Mouse (Mus musculus): ENCODE results near the gene Uqcr11.
A peak's percentile ranks its signal among the peaks of the same experiment; 100 is the strongest.

The Uqcr11 gene

DNA sequence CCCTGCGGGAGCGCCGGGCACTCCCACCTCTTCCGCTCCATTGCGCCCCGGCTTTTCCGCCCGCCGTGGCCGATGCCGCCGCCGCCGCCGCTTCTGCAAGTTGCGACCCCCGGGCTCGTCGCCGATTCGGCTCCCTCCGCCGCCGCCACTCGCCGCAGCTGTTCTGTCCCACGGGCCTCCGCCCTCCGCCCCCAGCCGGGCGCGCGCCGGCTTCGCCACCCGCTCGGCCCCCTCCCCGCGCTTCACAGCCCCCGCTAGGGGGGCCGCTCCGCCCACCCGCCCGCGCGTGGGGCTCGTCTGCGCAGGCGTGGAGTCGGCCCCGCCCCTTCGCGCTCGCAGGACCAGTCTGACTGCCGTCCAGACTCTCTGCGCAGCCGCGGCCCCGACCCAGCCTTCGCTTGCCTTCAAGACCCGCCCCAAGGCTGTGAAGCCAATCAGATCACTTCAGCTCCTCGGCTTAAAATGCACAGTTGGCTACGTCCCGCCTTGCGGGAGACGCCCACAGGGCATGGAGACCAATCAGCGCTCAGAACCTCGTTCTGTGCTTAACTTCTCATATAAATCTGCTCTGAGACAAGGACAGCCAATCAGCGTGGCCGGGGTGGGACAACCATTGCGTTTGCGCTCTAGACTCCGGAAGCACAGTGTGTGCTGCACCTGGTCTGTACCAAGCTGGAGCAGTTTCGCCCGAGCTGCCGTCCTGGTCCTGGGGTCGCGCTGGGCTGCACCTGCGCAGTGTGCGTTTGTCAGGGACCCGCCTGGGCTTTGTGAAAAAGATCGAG, 7.2 kb downstream of the Uqcr11 start, which contains the start of gene Mbd3:
Gene Mbd3, minus strand, starts transcription at position 360 of the 782 bp plus-strand sequence.
- DNase-seq (ENCODE audit: low spot score in 2 of 2) = peak; percentile 99 to 100

DNA sequence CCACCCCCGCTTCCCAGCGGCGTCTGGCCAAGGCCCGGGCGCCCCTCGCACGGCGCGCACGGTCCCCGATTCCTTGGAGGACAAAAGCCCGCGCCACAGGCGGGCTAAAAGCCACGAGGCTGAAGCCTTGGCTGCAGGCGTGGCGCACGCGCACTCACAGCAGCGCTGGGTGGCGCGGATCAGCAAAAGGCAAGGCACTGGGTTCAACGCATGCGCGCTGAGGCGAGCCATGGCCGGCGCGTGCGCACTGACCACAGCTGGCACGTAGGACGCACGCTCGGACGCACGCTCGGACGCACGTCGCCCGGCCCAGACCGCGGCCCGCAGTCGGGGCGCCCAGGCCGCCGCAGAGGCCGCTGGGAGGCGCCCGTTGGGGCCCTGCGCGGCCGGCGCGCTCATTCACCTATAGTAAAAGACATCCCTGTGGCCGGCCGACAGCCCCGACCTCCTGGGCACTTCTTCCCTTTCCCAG, 7.9 kb downstream of the Uqcr11 start:
- peak; percentile 97 to 98 for DNase-seq (ENCODE audit: low spot score in 2 of 2)

DNA sequence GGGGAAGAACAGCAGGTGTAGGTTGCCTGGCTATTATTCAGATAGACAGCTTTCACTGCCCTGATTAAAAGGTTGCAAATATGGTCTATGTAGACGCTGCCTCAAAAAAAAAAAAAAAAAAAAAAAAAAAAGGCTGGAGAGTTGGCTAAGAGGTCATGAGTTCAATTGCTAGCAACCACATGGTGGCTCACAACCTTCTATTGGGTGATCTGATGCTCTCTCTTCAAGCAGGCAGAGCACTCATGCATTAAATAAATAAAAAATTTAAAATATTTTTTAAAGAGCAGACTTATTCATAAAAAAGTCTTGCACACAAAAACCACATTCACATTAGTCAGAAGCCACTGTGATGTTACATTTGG, 8.5 kb downstream of the Uqcr11 start:
- DNase-seq (ENCODE audit: low spot score in 2 of 2) = no peak

DNA sequence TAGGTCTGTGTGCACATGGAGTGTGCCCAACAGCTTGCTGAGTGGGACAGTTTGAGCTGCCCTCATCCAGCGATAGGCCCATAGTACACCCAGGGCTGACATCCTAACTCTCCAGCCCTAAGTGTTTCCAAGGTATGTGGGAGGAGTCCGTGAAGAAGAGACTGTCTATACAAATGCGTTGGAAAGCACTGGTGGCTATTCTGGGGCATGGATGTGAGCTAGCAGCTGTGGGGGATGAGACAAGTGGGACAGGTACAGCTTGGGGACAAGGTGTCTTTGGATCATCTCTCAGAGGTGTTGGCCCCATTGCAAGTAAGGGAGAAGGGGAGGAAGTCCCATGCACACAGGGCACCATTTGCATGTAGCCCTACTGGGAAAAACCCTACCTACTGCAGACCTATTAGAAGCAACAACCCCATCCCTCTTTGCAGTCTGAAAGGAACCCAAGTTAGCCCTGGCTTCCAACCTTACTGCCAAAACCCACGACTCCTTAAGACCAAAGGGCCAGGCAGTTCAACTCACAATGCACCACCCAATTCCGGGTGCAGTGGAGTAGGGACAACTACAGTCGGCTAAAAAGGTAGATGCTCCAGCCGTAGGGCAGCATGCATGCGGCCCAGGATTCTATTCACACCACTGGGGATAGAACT, 9.0 kb downstream of the Uqcr11 start:
- no peak for DNase-seq (ENCODE audit: low spot score in 2 of 2)

DNA sequence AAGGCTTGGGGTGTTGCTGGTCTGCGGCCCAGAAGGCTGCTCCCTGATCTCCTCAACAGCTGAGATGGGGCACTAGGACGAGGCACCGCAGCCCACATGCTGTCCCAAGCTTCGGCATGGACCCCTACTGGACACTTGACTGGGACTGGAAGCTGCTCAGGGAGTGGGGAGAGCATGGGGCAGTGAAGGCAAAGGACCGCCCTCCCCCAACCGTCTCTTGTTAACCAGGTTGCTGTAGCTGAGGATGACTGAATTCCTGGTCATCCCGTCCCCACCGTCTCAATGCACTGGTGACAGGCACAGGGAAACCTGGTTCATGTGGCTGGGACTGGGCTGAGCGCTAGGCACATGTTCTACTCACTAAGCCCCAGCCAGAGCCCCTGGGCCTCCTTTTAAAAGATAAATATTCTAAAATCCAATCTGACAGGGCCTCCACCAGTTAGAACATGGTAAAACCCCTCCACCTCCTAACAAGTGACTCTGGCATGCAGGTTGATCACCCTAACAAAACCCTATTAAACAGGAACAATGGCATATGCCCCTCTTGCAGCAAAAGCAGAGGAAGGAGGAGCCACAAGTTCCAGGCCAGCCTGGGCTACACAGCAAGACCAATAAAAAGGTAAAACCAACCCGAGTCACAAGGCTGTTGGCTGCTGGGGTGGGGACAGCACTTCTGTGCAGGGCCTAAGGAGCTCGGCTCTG, 9.7 kb downstream of the Uqcr11 start:
- DNase-seq (ENCODE audit: low spot score in 2 of 2) = no peak

DNA sequence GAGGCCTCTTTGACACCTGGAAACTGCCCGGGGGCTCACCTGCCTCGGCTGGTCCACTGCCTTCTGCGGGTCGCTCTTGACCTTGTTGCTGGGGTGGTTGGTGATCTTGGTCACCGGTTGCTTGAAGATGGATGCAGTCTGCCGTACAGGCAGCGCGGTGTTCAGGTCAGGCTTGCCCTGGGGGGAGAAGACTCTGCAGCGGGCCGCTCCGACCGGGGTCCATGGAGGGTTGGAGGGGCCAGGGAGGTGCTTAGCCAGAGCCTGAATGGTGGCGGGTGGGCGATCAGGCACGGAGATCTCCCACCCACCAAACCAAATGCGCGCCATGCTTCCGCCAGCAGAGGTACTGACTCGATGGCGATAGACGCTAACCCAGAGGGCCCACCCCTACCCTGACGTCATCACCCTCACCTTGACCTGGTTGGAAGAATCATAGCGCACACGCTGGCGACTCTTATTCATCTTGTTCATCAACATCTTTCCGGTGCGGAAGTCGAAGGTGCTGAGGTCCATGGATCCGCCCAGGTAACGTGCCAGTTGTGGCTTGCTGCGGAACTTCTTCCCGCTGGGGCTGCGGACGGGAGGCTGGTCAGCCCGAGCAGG, 11.5 kb downstream of the Uqcr11 start:
- no peak for DNase-seq (ENCODE audit: low spot score in 2 of 2)

DNA sequence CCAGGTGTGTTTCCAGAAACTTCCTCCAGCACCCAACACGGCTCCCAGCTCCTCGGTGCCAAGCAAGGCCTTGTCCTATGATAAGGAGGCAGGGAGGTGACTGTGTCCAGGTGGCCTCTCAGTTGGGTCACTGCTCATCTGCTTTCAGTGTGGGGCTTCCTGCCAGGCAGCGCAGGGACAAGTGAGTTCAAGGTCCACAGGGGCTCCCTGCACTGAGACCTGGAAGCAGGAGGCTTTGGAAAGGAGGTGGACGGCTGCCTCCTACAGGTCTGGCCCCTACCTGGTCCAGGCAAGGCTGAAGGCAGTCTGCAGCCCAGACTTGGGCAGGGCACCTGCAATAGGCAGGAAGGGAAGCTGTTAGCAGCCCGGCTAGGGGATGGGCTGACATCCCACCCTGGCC, 13.9 kb downstream of the Uqcr11 start:
- no peak for DNase-seq (ENCODE audit: low spot score in 2 of 2)

DNA sequence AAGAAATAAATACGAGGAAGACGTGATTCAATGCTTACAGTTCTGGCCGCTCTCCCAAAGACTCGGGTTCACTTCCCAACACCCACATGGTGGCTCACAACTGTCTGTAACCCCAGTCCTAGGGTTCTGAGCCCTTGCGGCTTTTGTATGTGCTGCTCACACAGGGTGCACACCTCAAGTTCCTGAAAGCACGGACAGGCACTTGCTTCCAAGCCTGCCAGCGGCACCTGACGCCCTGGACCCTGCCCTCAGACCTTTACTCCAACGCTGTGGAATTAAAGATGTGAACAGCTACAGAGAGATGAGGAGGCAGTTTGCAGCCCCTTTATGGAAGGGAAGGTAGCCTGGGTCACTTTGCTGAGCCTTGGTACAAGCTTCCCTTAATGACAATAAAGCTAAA, 15.9 kb downstream of the Uqcr11 start:
- no peak for DNase-seq (ENCODE audit: low spot score in 2 of 2)

DNA sequence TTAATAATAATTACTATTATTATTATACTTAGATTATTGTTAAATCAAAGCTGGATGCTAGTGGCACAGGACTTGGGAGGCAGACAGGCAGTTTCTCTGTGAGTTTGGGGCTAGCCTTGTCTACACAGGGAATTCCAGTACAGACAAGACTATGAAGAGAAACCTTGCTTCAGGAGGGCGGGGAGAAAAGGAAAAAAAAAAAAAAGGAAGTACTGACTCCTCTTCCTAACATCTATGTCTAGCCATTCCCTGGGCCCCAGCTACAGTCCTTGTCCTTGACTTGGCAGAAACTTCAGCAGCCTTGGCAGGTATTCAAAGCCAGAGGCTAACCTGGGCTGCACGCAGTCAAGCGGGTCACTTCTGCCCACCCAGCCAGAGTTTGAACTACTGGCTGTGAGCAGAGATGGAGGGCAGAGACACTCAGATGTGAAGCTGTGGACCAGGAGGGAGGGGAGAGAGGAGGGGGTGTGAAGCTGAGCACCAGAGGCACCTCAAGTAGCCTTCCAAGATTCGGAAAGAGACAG, 17.4 kb downstream of the Uqcr11 start:
- no peak for DNase-seq (ENCODE audit: low spot score in 2 of 2)

DNA sequence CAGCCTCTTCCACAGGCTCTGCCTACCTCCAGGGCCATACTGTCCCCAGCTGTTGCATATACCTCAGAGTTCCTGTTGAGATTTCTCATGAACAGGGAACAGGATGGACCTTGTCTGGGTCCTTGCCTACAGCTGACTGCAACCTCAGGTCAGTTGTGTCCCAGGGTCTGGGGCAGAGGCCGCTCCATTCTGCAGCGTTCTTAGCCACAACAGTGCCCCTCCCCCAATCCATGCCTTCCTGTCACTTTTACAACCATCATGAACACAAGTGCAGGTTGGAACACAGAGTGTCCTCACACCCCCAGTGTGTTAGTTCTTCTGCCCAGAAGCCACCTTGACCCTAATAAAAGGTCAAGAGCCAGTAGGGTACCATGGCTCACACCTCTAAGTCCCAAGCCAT, 17.9 kb downstream of the Uqcr11 start:
- no peak for DNase-seq (ENCODE audit: low spot score in 2 of 2)

DNA sequence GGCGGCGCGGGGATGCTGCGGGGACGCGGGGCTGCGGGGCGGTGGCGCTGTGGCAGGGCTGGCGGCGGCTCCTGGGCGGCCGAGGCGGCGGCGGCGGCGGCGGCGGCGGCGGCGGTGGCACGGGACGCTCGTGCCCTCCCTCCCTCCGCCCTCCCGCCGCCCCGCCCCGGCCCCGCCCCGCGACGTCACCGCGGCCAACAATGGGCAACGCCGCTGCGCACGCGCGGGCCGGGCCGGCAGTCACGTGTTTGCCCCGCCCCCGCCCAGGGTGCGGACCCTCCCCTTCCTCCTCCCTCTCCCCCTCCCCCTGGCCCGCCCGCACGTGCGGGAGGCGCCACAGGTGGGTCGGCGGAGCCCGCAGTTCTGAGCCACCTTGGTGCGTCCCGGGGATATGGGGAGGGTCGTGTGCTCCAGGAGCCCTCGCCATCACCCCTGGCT, 19.1 kb downstream of the Uqcr11 start, which contains the start of gene Mex3d:
Gene Mex3d, minus strand, starts transcription at position 138 of the 438 bp plus-strand sequence.
- peak; percentile 86 to 87 for DNase-seq (ENCODE audit: low spot score in 2 of 2)

DNA sequence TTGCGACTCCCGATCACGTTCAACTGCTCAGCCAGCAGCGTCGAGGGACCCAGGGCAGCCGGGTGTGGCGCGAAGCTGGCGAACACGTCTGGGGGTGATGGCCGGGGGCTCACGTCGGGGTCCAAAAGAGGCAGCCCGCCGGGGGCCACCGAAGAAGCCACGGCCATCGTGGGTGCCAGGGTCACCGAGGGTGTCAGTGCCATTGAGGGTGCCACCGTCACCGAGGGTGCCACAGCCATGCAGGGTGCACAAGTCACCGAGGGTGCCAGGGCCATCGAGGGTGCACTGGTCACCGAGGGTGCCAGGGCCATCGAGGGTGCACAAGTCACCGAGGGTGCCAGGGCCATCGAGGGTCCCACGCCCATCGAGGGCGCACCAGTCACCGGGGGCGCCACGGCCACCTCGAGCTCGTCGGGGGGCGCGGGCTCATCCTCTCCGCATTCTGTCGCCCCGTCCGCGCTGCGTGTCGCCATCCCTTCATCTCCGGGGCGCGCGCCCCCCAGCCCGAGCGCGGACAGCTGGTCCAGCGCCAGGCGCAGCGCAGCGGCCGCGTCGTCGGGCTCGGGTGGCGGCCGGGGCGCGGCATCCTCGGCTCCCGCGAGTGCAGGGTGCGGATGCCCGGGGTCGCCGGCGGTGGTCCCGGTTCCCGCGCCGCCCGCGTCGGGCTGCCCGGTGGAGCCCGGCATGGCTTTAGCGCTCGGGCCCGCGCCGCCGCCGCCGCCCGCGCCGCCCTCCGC, 19.7 kb downstream of the Uqcr11 start:
- no peak for DNase-seq (ENCODE audit: low spot score in 2 of 2)

DNA sequence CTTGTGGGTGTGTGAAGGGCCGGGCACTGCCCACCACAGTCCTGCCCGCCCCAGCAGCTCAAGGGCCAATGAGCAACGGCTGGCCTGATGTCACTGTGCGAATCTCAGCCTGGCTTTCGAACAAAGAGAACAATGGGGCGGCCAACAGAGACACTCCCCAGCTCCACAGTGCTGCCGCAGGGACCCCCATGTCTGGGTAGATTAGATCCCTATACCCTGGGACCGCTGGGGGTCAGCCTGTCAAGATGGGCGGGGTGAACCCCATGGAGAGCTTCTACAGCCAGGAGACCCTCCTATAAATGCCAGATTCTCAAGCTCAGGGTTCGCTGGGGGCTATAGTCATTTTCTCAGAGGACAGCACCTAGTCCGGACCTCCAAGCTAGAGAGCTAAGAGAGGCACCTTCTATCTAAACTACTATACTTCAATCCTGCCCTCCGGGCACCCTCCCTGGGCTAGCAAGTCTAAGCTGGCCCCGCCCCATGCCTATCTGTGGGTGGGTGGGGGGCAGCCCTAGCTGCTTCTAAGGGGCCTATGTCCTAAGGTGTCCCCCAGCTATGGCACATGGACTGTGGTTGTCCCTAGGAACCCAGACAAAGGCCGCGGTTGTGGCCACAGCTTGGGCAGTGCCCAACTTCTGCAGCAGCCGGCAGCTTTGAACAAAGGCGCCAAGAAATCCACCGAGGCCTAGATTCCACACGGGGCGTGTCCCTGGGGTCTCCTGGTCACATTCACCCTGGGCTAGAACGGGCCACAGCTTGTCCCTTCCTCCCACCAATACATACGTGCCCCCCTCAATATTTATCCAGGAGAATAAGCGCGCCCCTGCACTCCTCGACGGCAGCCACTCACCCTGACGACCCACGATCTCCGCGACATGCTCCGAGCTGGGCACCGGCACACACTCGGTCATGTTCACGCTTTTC, 20.6 kb downstream of the Uqcr11 start:
- DNase-seq (ENCODE audit: low spot score in 2 of 2) = no peak

DNA sequence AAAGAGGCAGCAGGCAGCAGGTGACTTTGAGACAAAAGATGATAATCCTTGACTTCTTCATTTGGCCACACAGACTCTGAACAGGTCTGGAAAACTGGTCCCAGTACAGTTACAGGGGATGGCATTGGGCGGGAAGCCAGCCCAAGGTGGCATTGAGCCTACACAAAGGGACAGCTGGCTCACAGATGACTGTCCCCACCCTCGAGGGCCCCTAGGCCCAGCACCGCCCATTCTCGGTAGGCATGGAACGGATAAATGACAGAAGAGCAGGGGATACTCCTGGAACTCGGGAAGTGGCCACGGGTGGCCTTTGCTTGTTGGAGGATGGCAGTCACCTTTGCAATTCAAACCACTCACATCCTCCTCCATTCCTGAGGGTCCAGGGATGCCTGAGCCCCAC, 21.3 kb downstream of the Uqcr11 start:
- no peak for DNase-seq (ENCODE audit: low spot score in 2 of 2)

DNA sequence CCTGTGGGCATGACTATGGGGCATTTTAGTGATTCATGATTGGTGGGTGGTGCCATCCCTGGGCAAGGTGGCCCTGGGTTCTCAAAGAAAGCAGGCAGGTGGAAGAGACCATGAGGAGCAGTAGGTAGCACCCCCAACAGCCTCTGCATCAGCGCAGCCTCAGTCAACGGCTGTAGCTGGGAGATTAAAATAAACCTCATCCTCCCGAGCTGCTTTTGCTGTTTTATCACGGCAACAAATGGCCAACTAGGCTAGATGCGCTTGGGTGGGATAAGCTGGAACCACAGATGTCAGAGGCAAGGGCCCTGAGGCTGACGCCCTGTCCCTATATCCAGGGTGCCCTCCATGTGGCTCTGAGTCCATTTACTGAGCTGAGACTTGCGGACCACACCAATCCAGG, 21.9 kb downstream of the Uqcr11 start:
- no peak for DNase-seq (ENCODE audit: low spot score in 2 of 2)

DNA sequence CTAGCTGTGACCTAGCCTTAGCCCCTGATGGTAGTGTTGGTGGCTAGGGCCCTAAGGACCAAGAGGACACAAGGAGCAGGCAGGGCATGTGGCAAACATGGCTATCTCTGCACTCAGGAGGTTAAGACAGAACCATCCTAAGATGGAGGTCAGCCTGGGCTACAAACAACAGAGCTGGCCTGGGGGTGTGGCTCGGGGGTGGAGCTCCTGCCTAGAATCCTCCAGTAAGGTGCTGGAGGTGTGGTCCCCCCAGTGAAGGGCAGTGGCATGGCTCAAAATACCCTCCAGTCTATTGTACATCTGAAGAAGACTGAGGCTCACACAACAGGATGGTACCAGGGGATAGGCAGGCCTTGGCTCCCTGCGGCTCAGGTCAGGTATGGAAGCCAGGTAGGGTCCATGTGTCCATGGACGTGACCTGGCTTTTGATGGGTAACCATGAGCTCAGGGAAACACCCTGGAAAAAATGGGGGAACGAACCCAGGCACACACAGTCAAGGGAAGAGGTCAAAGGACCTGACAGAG, 22.5 kb downstream of the Uqcr11 start:
- DNase-seq (ENCODE audit: low spot score in 2 of 2) = no peak

DNA sequence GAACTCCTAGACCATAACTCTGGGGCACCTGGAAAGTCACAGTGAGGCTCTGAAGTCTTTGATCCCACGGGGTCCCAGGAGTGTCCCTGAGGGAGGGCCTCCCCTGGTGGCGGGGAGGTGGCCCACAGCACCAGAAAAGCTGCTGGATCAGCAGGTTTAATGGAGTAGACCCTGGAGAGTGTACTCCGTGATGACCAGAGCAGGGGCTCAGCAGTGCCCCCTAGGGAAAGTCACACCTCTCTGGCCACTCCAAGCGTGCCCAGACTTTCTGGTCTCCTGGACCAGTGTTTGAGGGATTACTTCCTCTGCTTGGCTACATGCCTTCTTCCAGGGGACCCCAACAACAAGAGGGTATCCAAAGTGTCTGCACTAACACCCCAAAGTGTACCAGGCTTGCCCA, 23.2 kb downstream of the Uqcr11 start:
- no peak for DNase-seq (ENCODE audit: low spot score in 2 of 2)

DNA sequence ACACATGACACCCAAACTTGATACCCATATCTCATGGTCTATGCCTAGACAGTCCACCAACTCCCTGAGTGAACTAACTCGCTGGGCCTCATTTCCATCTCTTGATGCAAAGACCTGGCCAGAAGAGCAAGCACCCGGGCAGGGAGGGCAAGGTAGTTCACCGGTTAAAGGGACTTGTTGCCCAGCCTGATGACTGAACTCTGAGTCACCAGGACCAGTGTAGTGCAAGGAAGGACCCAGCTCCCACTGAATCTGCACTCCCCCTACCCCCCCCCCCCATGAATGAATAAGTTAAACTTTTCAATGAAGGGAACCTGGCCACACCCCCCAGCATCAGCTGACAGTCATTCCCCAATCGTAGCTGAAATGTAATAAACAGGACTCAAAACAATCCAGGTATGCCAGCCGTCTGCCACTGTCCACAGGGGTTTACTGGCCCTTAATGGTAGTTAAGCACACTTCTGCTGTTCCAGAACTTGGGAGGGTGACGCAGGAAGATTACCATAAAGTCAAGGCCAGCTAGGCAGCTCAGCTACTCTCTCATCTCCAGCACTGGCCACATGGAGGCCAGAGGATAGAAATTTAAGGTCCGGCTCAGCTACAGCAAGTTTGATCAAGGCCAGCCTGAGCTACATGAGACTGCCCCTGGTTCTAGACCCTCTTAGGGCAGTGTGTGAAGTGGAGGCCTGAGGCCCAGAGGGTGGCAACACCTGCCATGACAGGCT, 23.8 kb downstream of the Uqcr11 start:
- no peak for DNase-seq (ENCODE audit: low spot score in 2 of 2)

DNA sequence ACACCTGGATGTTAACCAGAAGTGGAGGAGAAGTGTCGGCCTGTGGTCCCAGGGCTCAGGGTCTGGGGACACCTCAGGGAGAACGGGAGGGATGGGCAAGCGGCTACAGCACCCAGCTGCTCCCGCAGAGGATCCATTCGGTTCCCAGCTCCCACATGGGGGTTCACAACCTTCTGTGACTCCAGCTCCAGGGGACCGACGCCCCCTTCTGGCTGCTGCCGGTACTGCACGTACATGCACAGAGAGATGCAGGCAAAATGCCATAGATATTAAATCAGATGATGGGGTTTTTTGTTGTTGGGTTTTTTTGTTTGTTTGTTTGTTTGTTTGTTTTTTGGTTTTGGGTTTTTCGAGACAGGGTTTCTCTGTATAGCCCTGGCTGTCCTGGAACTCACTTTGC, 28.9 kb downstream of the Uqcr11 start:
- no peak for DNase-seq (ENCODE audit: low spot score in 2 of 2)

Measured in urinary bladder, postnatal 4 days (tissue).